Mouse (Mus musculus) midbrain, embryonic 11.5 days (tissue): ENCODE measurements around the gene Osgin1. TPM values are rescaled to one million over a fixed set of nuclear protein-coding genes. Genes with fewer than 3 reads are reported as not detected.

Source experiments
- ATAC-seq: fragments of 200-750 bp; cut with Nextera tagmentation; 2 replicates; pipeline ENCODE4 v1.8.0; 2017; ENCODE audit warnings: moderate TSS enrichment, moderate library complexity; ENCODE audit not compliant: low FRiP score
- DNase-seq: peaks from one replicate; pipeline ENCODE4 v3.0.0; 2015; ENCODE audit warnings: low spot score; ENCODE audit errors: missing footprints
- H3K27ac ChIP-seq: fragments of 300-500 bp; sonication (generic); 2 replicates; pipeline ENCODE4 v1.5.1; 2014; ENCODE audit warnings: low read depth, low read length
- H3K27me3 ChIP-seq: fragments of 300-500 bp; sonication (generic); 2 replicates; pipeline ENCODE4 v1.6.1; 2014; ENCODE audit warnings: mild to moderate bottlenecking, low read length, moderate library complexity, mixed read lengths; ENCODE audit not compliant: control insufficient read depth, insufficient read depth
- H3K36me3 ChIP-seq: fragments of 300-500 bp; sonication (generic); 2 replicates; pipeline ENCODE4 v1.6.1; 2014; ENCODE audit warnings: mild to moderate bottlenecking, low read length, moderate library complexity, mixed read lengths; ENCODE audit not compliant: control insufficient read depth, insufficient read depth
- H3K4me1 ChIP-seq: fragments of 300-500 bp; sonication (generic); 2 replicates; pipeline ENCODE4 v1.6.1; 2014; ENCODE audit warnings: low read length; ENCODE audit not compliant: control insufficient read depth, insufficient read depth
- H3K4me2 ChIP-seq: fragments of 300-500 bp; sonication (generic); 2 replicates; pipeline ENCODE4 v1.6.1; 2014; ENCODE audit warnings: mild to moderate bottlenecking, moderate library complexity
- H3K4me3 ChIP-seq: fragments of 300-500 bp; sonication (generic); 2 replicates; pipeline ENCODE4 v1.5.1; 2014; ENCODE audit warnings: low read depth, low read length
- H3K9ac ChIP-seq: fragments of 300-500 bp; sonication (generic); 2 replicates; pipeline ENCODE4 v1.6.1; 2014; ENCODE audit warnings: low read length
- H3K9me3 ChIP-seq: fragments of 300-500 bp; sonication (generic); 2 replicates; pipeline ENCODE4 v1.6.1; 2016; ENCODE audit warnings: low read length; ENCODE audit not compliant: control insufficient read depth
- WGBS: fragments of 180-500 bp; shearing (Covaris S2); extraction: QIAGEN DNeasy Blood & Tissue Kit; methylation state at CpG from one replicate; pipeline ENCODE4 v1.1.7; 2014; 5-methylcytosine and 5-hydroxymethylcytosine counted together
- polyA plus RNA-seq: library from polyadenylated mRNA; unstranded; fragments of >200 nt; fragmentation: Nextera tagmentation; extraction: Ambion mirVana; gene quantifications from 2 replicates; pipeline ENCODE4 v1.2.1, GENCODE M21; 2014

The Osgin1 gene
- polyA plus RNA-seq, 1 experiment from 2014 or later = 0.26 TPM

DNA sequence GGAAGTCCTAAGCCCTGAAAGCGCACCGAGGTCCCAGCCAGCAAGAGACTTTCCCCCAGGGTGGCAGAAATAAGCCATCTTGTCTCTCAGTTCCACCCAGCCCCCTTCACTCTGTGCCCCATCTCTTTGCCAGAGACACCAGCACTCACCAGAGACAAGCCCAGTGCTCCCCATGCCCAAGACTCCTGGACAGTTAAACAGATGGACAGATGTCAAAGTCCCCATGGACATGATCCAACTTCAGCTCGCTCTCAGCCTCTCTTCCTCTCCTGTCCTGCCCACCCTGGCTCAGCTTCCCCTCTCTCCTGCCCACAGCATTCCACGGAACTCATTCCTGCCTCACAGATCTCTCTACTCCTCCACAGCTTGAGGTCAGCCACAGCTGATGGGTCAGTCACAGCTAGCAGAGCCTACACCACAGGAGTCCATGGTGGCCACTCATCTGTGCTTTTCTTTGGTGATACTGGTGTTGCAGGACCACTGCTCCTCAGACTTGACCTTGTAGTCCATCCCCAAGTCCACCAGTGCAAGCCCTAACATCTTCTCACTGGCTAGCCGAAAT is 5.1 kb upstream of the Osgin1 start:
- Histone ChIP-seq H3K27ac (no peak overlapping the region), H3K9me3 (no peaks in the 10 kb centered on the region), H3K9ac (no peak overlapping the region), H3K4me3 (no peak overlapping the region), H3K4me2 (no peak overlapping the region), H3K4me1 (no peaks in the 10 kb centered on the region), H3K36me3 (no peaks in the 10 kb centered on the region), H3K27me3 (no peaks in the 10 kb centered on the region)
- 81% methylated on average over 5 of the region's 5 CpGs for WGBS
- ATAC-seq (no peak), DNase-seq (no peak)

DNA sequence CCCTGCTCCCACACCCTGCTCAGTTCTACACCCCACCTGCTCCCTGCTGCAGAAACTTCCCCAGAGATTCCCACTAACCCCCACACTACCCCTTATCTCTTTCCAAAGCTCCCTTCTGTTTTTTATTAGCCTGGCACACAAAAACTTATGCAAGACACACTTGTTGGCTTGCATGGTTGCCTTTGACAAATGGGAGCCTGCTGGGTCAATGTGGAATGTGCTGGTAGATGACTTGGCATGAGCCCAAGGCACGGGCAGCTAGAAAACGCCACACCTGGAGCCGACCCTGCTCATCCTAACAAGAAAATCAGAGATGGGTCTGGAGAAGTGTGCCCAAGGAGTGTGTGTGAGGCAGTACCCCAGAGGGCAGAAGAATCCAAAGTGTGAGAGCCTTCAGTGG is 4.4 kb upstream of the Osgin1 start:
- Histone ChIP-seq H3K4me3 (no peak overlapping the region), H3K4me1 (no peaks in the 10 kb centered on the region), H3K9me3 (no peaks in the 10 kb centered on the region), H3K9ac (no peak overlapping the region), H3K4me2 (no peak overlapping the region), H3K36me3 (no peaks in the 10 kb centered on the region), H3K27me3 (no peaks in the 10 kb centered on the region), H3K27ac (no peak overlapping the region)
- 93% methylated on average over 3 of the region's 3 CpGs for WGBS
- no peak for ATAC-seq
- no peak for DNase-seq

DNA sequence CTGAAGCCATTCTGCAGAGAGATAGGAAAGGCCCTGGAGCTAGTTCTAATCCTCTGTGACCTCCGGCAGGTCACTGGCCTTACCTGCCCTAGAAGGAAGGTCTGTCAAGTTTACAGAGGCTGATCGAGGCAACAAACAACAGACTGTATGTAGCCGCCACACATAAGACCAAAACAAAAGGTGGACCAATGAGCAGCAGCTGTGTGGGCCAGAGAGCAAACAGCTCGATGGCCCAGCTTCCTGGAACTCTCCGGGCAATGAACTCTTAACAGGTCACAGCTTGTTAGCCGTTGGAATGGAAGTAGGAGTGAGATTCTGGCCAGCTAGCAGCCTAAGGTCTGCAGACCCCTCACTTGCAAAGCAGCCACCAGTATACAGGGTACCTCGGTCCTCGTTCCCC is 3.7 kb upstream of the Osgin1 start:
- no peak overlapping the region for H3K4me2 ChIP-seq
- no peak overlapping the region for H3K9ac ChIP-seq
- no peaks in the 10 kb centered on the region for H3K36me3 ChIP-seq
- 84% methylated on average over 8 of the region's 8 CpGs for WGBS
- no peak overlapping the region for H3K4me3 ChIP-seq
- DNase-seq (no peak), ATAC-seq (no peak)
- no peaks in the 10 kb centered on the region for H3K4me1 ChIP-seq
- no peaks in the 10 kb centered on the region for H3K9me3 ChIP-seq
- H3K27ac ChIP-seq = no peak overlapping the region
- no peaks in the 10 kb centered on the region for H3K27me3 ChIP-seq

DNA sequence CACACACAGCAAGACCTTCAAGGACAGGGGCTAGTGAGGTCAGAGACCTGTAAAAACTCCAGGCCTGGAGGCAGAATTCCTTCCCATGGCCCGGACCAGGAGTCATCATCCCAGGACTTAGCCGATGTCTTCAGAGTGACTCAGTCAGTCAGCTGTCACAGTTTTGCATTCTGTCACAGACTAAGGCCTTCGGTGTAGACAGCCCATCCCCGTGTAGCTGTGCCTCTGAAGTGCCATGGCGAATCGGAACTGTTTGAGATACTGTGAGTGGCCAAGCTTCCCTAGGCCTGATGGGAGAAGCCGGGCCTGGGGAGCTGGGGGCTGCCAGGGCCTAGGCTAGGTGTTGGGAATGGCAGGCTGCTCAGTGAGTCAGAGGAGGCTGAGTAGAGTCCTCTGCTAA is 3.2 kb upstream of the Osgin1 start:
- ATAC-seq (no peak), DNase-seq (no peak)
- H3K4me1 ChIP-seq = no peaks in the 10 kb centered on the region
- H3K9me3 ChIP-seq = no peaks in the 10 kb centered on the region
- H3K36me3 ChIP-seq = no peaks in the 10 kb centered on the region
- 92% methylated on average over 7 of the region's 7 CpGs for WGBS
- no peak overlapping the region for H3K27ac ChIP-seq
- no peaks in the 10 kb centered on the region for H3K27me3 ChIP-seq
- H3K4me2 ChIP-seq = no peak overlapping the region
- no peak overlapping the region for H3K4me3 ChIP-seq
- H3K9ac ChIP-seq = no peak overlapping the region

DNA sequence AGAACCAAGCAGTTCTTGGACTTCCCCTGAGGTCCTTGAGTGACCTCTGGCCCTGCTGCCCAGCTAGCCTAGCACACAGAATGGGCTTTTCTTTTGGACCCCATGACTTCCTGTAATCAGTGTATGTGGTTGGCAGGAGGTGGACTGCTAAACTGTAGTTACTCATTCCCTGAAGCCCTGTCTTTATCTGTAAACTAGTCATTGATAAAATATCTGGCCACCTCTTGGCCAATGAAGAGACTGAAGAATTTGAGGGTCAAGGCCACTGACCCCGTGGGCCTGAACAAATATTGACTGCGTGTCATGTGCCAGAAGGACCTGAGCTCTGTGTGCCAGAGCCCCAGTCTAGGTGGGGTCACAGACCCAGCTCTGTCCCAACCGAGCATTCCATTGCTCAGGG is 1.6 kb upstream of the Osgin1 start:
- DNase-seq (no peak), ATAC-seq (no peak)
- Histone ChIP-seq H3K27me3 (no peaks in the 10 kb centered on the region), H3K9ac (no peak overlapping the region), H3K27ac (no peak overlapping the region), H3K9me3 (no peaks in the 10 kb centered on the region), H3K4me3 (no peak overlapping the region), H3K4me1 (peaks cover 3% of the 10 kb centered on the region), H3K36me3 (no peaks in the 10 kb centered on the region), H3K4me2 (no peak overlapping the region)
- 61% methylated on average over 3 of the region's 3 CpGs for WGBS

DNA sequence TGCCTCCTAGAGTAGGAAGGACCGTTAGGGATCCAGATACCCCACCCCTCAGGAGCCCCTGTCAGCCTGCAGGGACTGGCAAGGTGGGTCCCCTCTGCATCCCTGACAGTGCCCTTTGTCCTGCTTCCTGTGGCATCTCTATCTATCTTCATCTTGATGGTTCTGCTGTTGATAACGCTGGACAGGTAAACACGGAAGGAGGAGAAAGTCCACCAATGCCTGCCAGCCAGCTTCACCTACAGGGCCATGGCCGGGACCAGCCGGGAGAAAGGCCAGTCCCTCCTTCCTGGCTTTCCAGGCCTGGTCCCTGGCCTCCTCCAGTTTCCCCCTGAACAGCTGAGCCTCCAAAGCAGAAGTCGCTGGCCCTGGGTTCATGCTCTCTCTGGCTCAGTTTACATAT is 645 bp downstream of the Osgin1 start:
- 86% methylated on average over 6 of the region's 6 CpGs for WGBS
- no peak overlapping the region for H3K4me2 ChIP-seq
- no peak overlapping the region for H3K9ac ChIP-seq
- DNase-seq = no peak
- H3K4me1 ChIP-seq = peaks cover 3% of the 10 kb centered on the region
- H3K4me3 ChIP-seq = no peak overlapping the region
- H3K27ac ChIP-seq = no peak overlapping the region
- H3K9me3 ChIP-seq = no peaks in the 10 kb centered on the region
- no peak for ATAC-seq
- no peaks in the 10 kb centered on the region for H3K27me3 ChIP-seq
- H3K36me3 ChIP-seq = no peaks in the 10 kb centered on the region

DNA sequence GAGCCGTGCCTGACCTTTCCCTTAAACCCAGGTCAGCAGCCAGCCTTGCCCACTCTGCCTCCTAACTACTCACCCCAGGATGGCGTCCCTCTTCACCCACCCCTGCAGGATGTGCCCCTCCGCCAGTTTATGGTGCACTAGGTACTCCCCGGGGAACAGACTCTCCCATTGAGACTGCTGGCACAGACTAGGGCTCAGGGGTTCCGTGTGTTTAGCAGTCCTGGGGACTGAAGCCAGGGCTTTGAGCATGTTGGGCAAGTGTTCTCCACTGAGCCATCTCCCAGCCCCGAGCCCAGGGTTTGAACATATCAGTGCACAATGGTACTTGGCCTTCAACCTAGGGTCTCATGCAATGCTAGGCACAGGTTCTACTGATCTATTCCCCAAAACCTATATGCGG is 1.6 kb downstream of the Osgin1 start:
- H3K27me3 ChIP-seq = no peaks in the 10 kb centered on the region
- DNase-seq = no peak
- H3K4me2 ChIP-seq = no peak overlapping the region
- no peak overlapping the region for H3K4me3 ChIP-seq
- no peak for ATAC-seq
- WGBS = 87% methylated on average over 7 of the region's 7 CpGs
- peaks cover 3% of the 10 kb centered on the region for H3K4me1 ChIP-seq
- no peaks in the 10 kb centered on the region for H3K9me3 ChIP-seq
- no peaks in the 10 kb centered on the region for H3K36me3 ChIP-seq
- H3K27ac ChIP-seq = no peak overlapping the region
- H3K9ac ChIP-seq = no peak overlapping the region

DNA sequence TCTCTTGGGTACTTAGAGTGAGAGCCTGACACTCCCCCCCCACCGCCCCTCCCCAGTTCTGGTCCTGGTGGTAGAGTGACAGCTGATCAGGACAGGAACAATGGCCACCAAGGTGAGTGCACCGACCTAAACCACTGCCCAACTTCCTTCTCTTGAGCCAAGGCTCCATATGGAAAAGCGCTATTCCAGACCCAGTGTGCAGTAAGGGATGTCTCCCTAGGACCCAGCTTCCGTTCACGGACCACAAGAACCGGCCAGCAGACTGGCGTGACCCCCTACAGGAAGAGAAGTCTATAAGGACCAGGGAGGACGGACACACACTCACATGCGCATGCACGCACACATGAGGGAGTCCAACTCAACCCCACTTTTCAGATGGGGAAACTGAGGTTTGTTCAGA is 2.4 kb downstream of the Osgin1 start:
- ATAC-seq (no peak), DNase-seq (no peak)
- WGBS = 89% methylated on average over 10 of the region's 10 CpGs
- Histone ChIP-seq H3K4me1 (peaks cover 3% of the 10 kb centered on the region), H3K27ac (no peak overlapping the region), H3K4me3 (no peak overlapping the region), H3K27me3 (peaks cover under 1% of the 10 kb centered on the region; the same call in 1 of the 2 replicates), H3K36me3 (no peaks in the 10 kb centered on the region), H3K4me2 (no peak overlapping the region), H3K9me3 (no peaks in the 10 kb centered on the region), H3K9ac (no peak overlapping the region)

DNA sequence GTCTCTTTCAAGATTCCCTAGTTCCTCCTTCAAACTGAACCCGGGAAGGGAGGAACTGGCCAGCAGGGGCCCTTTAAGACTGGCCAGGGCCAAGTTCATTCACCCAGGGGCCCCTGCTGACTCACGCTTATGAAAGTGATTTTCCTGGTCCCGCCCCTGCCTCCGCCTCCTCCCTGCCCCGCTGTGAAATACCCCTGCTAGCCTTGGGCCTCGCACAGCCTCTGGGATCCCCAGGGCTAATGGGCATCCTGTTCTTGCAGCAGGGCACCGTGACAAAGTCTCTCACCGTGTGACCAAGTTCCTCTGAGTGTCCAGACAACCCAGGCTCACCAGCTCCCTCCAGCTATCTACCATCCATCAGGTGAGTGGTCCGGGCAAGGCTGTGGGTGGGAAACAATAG is 3.0 kb downstream of the Osgin1 start:
- H3K9me3 ChIP-seq = no peaks in the 10 kb centered on the region
- DNase-seq (no peak), ATAC-seq (no peak)
- no peaks in the 10 kb centered on the region for H3K36me3 ChIP-seq
- no peak overlapping the region for H3K9ac ChIP-seq
- H3K4me2 ChIP-seq = no peak overlapping the region
- peaks cover 3% of the 10 kb centered on the region for H3K4me1 ChIP-seq
- no peak overlapping the region for H3K4me3 ChIP-seq
- WGBS = 19% methylated on average over 9 of the region's 9 CpGs
- peaks cover 4% of the 10 kb centered on the region; the same call in 1 of the 2 replicates for H3K27me3 ChIP-seq
- H3K27ac ChIP-seq = no peak overlapping the region

DNA sequence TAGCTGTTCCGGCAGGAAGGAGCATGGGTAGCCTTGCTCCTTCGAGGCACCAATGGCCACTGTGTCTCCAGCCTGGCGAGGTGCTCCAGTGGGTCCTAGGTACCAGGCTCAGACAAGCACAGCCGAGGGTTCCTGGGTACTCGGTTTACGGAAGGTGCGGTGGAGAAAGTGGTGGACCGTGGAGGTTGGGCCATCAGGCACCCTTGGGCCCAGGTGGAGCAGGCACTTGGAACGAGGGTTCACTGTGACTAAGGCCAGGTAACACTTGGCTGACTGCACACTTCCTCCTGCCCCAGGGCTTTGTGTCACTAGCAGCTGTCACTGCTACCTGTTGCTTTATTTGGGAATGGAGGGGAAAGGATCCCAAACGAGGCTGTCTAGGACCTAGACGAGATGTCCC is 3.6 kb downstream of the Osgin1 start:
- Histone ChIP-seq H3K36me3 (no peaks in the 10 kb centered on the region), H3K9me3 (no peaks in the 10 kb centered on the region), H3K27ac (no peak overlapping the region), H3K4me1 (peaks cover 3% of the 10 kb centered on the region), H3K4me2 (no peak overlapping the region), H3K4me3 (no peak overlapping the region), H3K9ac (no peak overlapping the region), H3K27me3 (peaks cover 4% of the 10 kb centered on the region; the same call in 1 of the 2 replicates)
- DNase-seq (no peak), ATAC-seq (no peak)
- WGBS = 75% methylated on average over 11 of the region's 11 CpGs
